Mouse (Mus musculus): Measurements from ENCODE around the gene Wipf1. TPM values are rescaled to one million over a fixed set of nuclear protein-coding genes. Genes with fewer than 3 reads are reported as not detected.

Wipf1 gene
- polyA plus RNA-seq, 1 experiment = 13.7 TPM

- Histone ChIP-seq H3K36me3 (ENCODE audit: control insufficient read depth, insufficient read depth) (no peaks in the 10 kb centered on the region), H3ac (ENCODE audit: control insufficient read depth, insufficient read length) (no peak overlapping the region), H3K79me2 (ENCODE audit: control insufficient read depth, insufficient read depth) (peaks cover 91% of the 10 kb centered on the region), H3K4me2 (ENCODE audit: low read depth) (no peak overlapping the region), H3K4me3 (no peak overlapping the region), H3K27me3 (ENCODE audit: control insufficient read depth, insufficient read depth, insufficient read length) (no peaks in the 10 kb centered on the region)
- TF ChIP-seq TCF12 (IDR thresholded peaks at IDR 0.05; ENCODE audit: insufficient read depth, poor library complexity, severe bottlenecking) (no peak), USF1 (IDR thresholded peaks at IDR 0.05; ENCODE audit: low read depth) (peak; percentile 48)
These were observed 15.4 kb downstream of the Wipf1 start for GRCm38 (mm10) chr2:73514178-73514577.

GRCm38 (mm10) chr2:73513204-73513749, 16.3 kb downstream of the Wipf1 start:
- Histone ChIP-seq H3K4me2 (ENCODE audit: low read depth) (no peak overlapping the region), H3ac (ENCODE audit: control insufficient read depth, insufficient read length) (no peak overlapping the region), H3K27me3 (ENCODE audit: control insufficient read depth, insufficient read depth, insufficient read length) (no peaks in the 10 kb centered on the region), H3K36me3 (ENCODE audit: control insufficient read depth, insufficient read depth) (no peaks in the 10 kb centered on the region), H3K79me2 (ENCODE audit: control insufficient read depth, insufficient read depth) (peaks cover 82% of the 10 kb centered on the region), H3K4me3 (no peak overlapping the region)
- no peak for TF ChIP-seq REST (IDR thresholded peaks at IDR 0.05; ENCODE audit: insufficient read depth, insufficient read length)
- no peak for TF ChIP-seq E2F4 (IDR thresholded peaks at IDR 0.05; ENCODE audit: insufficient read depth)
- no peak for TF ChIP-seq TCF3 (IDR thresholded peaks at IDR 0.05; ENCODE audit: insufficient read length, low read depth)
- no peak for TF ChIP-seq USF1 (IDR thresholded peaks at IDR 0.05; ENCODE audit: low read depth)
- no peak for TF ChIP-seq POLR2AphosphoS2 (IDR thresholded peaks at IDR 0.05; ENCODE audit: insufficient read length, low read depth)
- no peak for TF ChIP-seq SRF (IDR thresholded peaks at IDR 0.05; ENCODE audit: control insufficient read depth, insufficient read length, low read depth)
- TF ChIP-seq TCF12 (IDR thresholded peaks at IDR 0.05; ENCODE audit: insufficient read depth, poor library complexity, severe bottlenecking) = no peak
- no peak for TF ChIP-seq CEBPB (IDR thresholded peaks at IDR 0.05; ENCODE audit: insufficient read depth, poor library complexity, severe bottlenecking)
- no peak for TF ChIP-seq POLR2A (IDR thresholded peaks at IDR 0.05; ENCODE audit: insufficient read length, low read depth)
- TF ChIP-seq MYOD1 (IDR thresholded peaks at IDR 0.05; ENCODE audit: control insufficient read depth in 1 of 3, insufficient read length in 2 of 3, low read depth in 2 of 3) = no peak
- TF ChIP-seq MAX (IDR thresholded peaks at IDR 0.05; ENCODE audit: low read depth) = no peak
- no peak for TF ChIP-seq MYOG (IDR thresholded peaks at IDR 0.05; ENCODE audit: control insufficient read depth in 1 of 3, insufficient read depth in 1 of 3, insufficient read length in 2 of 3, low read depth in 2 of 3)

GRCm38 (mm10) chr2:73512044-73512443, 17.5 kb downstream of the Wipf1 start:
- H3K27me3 ChIP-seq (ENCODE audit: control insufficient read depth, insufficient read depth, insufficient read length) = no peaks in the 10 kb centered on the region
- no peak overlapping the region for H3ac ChIP-seq (ENCODE audit: control insufficient read depth, insufficient read length)
- no peak overlapping the region for H3K4me2 ChIP-seq (ENCODE audit: low read depth)
- H3K4me3 ChIP-seq = no peak overlapping the region
- H3K36me3 ChIP-seq (ENCODE audit: control insufficient read depth, insufficient read depth) = no peaks in the 10 kb centered on the region
- peaks cover 85% of the 10 kb centered on the region for H3K79me2 ChIP-seq (ENCODE audit: control insufficient read depth, insufficient read depth)
- no peak for TF ChIP-seq MYOG (IDR thresholded peaks at IDR 0.05; ENCODE audit: control insufficient read depth in 1 of 3, insufficient read depth in 1 of 3, insufficient read length in 2 of 3, low read depth in 2 of 3)
- no peak for TF ChIP-seq POLR2A (IDR thresholded peaks at IDR 0.05; ENCODE audit: insufficient read length, low read depth)
- no peak for TF ChIP-seq E2F4 (IDR thresholded peaks at IDR 0.05; ENCODE audit: insufficient read depth)
- TF ChIP-seq POLR2AphosphoS2 (IDR thresholded peaks at IDR 0.05; ENCODE audit: insufficient read length, low read depth) = no peak
- TF ChIP-seq TCF12 (IDR thresholded peaks at IDR 0.05; ENCODE audit: insufficient read depth, poor library complexity, severe bottlenecking) = no peak
- TF ChIP-seq TCF3 (IDR thresholded peaks at IDR 0.05; ENCODE audit: insufficient read length, low read depth) = no peak
- TF ChIP-seq MAX (IDR thresholded peaks at IDR 0.05; ENCODE audit: low read depth) = no peak
- TF ChIP-seq REST (IDR thresholded peaks at IDR 0.05; ENCODE audit: insufficient read depth, insufficient read length) = no peak
- TF ChIP-seq MYOD1 (IDR thresholded peaks at IDR 0.05; ENCODE audit: control insufficient read depth in 1 of 3, insufficient read length in 2 of 3, low read depth in 2 of 3) = no peak
- TF ChIP-seq USF1 (IDR thresholded peaks at IDR 0.05; ENCODE audit: low read depth) = no peak
- no peak for TF ChIP-seq SRF (IDR thresholded peaks at IDR 0.05; ENCODE audit: control insufficient read depth, insufficient read length, low read depth)
- no peak for TF ChIP-seq CEBPB (IDR thresholded peaks at IDR 0.05; ENCODE audit: insufficient read depth, poor library complexity, severe bottlenecking)

GRCm38 (mm10) chr2:73510731-73511360, 18.7 kb downstream of the Wipf1 start:
- no peak overlapping the region for H3ac ChIP-seq (ENCODE audit: control insufficient read depth, insufficient read length)
- H3K4me2 ChIP-seq (ENCODE audit: low read depth) = no peak overlapping the region
- H3K79me2 ChIP-seq (ENCODE audit: control insufficient read depth, insufficient read depth) = peaks cover 84% of the 10 kb centered on the region
- no peaks in the 10 kb centered on the region for H3K36me3 ChIP-seq (ENCODE audit: control insufficient read depth, insufficient read depth)
- no peaks in the 10 kb centered on the region for H3K27me3 ChIP-seq (ENCODE audit: control insufficient read depth, insufficient read depth, insufficient read length)
- TF ChIP-seq POLR2AphosphoS2 (IDR thresholded peaks at IDR 0.05; ENCODE audit: insufficient read length, low read depth) = no peak
- no peak for TF ChIP-seq MYOD1 (IDR thresholded peaks at IDR 0.05; ENCODE audit: control insufficient read depth in 1 of 3, insufficient read length in 2 of 3, low read depth in 2 of 3)
- no peak for TF ChIP-seq SRF (IDR thresholded peaks at IDR 0.05; ENCODE audit: control insufficient read depth, insufficient read length, low read depth)
- TF ChIP-seq TCF3 (IDR thresholded peaks at IDR 0.05; ENCODE audit: insufficient read length, low read depth) = no peak
- TF ChIP-seq MYOG (IDR thresholded peaks at IDR 0.05; ENCODE audit: control insufficient read depth in 1 of 3, insufficient read depth in 1 of 3, insufficient read length in 2 of 3, low read depth in 2 of 3) = no peak
- no peak for TF ChIP-seq REST (IDR thresholded peaks at IDR 0.05; ENCODE audit: insufficient read depth, insufficient read length)
- no peak for TF ChIP-seq USF1 (IDR thresholded peaks at IDR 0.05; ENCODE audit: low read depth)
- TF ChIP-seq E2F4 (IDR thresholded peaks at IDR 0.05; ENCODE audit: insufficient read depth) = no peak
- no peak for TF ChIP-seq MAX (IDR thresholded peaks at IDR 0.05; ENCODE audit: low read depth)
- no peak for TF ChIP-seq POLR2A (IDR thresholded peaks at IDR 0.05; ENCODE audit: insufficient read length, low read depth)
- no peak overlapping the region for H3K4me3 ChIP-seq

GRCm38 (mm10) chr2:73510025-73510288, 19.6 kb downstream of the Wipf1 start:
- Histone ChIP-seq H3K4me3 (no peak overlapping the region), H3K27me3 (ENCODE audit: control insufficient read depth, insufficient read depth, insufficient read length) (no peaks in the 10 kb centered on the region), H3K4me2 (ENCODE audit: low read depth) (no peak overlapping the region), H3ac (ENCODE audit: control insufficient read depth, insufficient read length) (no peak overlapping the region), H3K79me2 (ENCODE audit: control insufficient read depth, insufficient read depth) (peaks cover 80% of the 10 kb centered on the region), H3K36me3 (ENCODE audit: control insufficient read depth, insufficient read depth) (no peaks in the 10 kb centered on the region)
- TF ChIP-seq MAX (IDR thresholded peaks at IDR 0.05; ENCODE audit: low read depth) = no peak
- TF ChIP-seq USF1 (IDR thresholded peaks at IDR 0.05; ENCODE audit: low read depth) = no peak
- no peak for TF ChIP-seq SRF (IDR thresholded peaks at IDR 0.05; ENCODE audit: control insufficient read depth, insufficient read length, low read depth)
- TF ChIP-seq REST (IDR thresholded peaks at IDR 0.05; ENCODE audit: insufficient read depth, insufficient read length) = no peak
- TF ChIP-seq POLR2AphosphoS2 (IDR thresholded peaks at IDR 0.05; ENCODE audit: insufficient read length, low read depth) = no peak
- TF ChIP-seq TCF3 (IDR thresholded peaks at IDR 0.05; ENCODE audit: insufficient read length, low read depth) = no peak
- TF ChIP-seq TCF12 (IDR thresholded peaks at IDR 0.05; ENCODE audit: insufficient read depth, poor library complexity, severe bottlenecking) = no peak
- no peak for TF ChIP-seq MYOD1 (IDR thresholded peaks at IDR 0.05; ENCODE audit: control insufficient read depth in 1 of 3, insufficient read length in 2 of 3, low read depth in 2 of 3)
- no peak for TF ChIP-seq E2F4 (IDR thresholded peaks at IDR 0.05; ENCODE audit: insufficient read depth)
- TF ChIP-seq MYOG (IDR thresholded peaks at IDR 0.05; ENCODE audit: control insufficient read depth in 1 of 3, insufficient read depth in 1 of 3, insufficient read length in 2 of 3, low read depth in 2 of 3) = no peak
- TF ChIP-seq CEBPB (IDR thresholded peaks at IDR 0.05; ENCODE audit: insufficient read depth, poor library complexity, severe bottlenecking) = no peak
